Mouse (Mus musculus): ENCODE data around the gene Defa33. TPM values are rescaled to one million over a fixed set of nuclear protein-coding genes. Genes with fewer than 3 reads are reported as not detected.

Defa33 gene
- not detected in 2 replicates for polyA plus RNA-seq (2012)

DNA sequence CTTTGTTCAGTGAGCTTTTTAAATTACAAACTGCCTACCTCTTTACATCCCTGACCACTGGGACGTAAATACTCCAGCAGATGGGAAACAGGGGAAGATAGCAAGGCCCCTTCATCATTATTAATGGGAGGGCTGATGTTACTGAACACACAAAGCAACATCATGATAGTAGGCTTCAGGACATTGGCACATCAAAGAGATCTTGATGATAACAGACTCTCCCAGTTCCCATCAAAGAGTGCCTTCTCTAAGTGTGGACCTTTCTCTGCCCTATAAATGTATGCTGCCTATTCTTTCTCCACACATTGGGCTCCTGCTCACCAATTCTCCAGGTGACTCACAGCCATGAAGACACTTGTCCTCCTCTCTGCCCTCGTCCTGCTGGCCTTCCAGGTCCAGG, at the start of gene Defa33:
Gene Defa33, plus strand, starts transcription at position 301 of the 400 bp plus-strand sequence.

GRCm38 (mm10) chr8:21378215-21378614, 13.4 kb upstream of the Defa33 start, which contains the start of gene Defa2:
Gene Defa2 (plus strand): TSS chr8:21378515.

DNA sequence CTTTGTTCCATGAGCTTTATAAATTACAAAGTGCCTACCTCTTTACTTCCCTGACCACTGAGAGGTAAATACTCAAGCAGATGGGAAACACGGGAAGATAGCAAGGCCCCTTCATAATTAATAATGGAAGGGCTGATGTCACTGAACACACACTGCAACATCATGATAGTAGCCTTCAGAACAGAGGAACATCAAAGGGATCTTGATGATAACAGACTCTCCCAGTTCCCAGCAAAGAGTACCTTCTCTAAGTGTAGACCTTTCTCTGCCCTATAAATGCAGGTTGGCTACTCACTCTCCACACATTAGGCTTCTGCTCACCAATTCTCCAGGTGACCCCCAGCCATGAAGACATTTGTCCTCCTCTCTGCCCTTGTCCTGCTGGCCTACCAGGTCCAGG, 35.5 kb downstream of the Defa33 start, which contains the start of gene Defa36:
Gene Defa36, plus strand, starts transcription at position 301 of the 400 bp plus-strand sequence.

Other genes with a start within 250 kb of the Defa33 start
- gene Defa22, start 229.5 kb upstream of the Defa33 start, polyA plus RNA-seq (2012) = not detected in 2 replicates
- gene Defa31, start 200.2 kb upstream of the Defa33 start, polyA plus RNA-seq (2012) = not detected in 2 replicates
- not detected in 2 replicates for gene Gm15293, start 190.2 kb upstream of the Defa33 start, polyA plus RNA-seq (2012)
- gene Gm15292, start 142.1 kb upstream of the Defa33 start, polyA plus RNA-seq (2012) = not detected in 2 replicates
- not detected in 2 replicates for gene Defa27, start 76.3 kb upstream of the Defa33 start, polyA plus RNA-seq (2012)
- not detected in 2 replicates for gene Defa29, start 64.8 kb upstream of the Defa33 start, polyA plus RNA-seq (2012)
- not detected in 2 replicates for gene Defa2, start 13.3 kb upstream of the Defa33 start, polyA plus RNA-seq (2012)
- not detected in 2 replicates for gene Defa36, start 35.6 kb downstream of the Defa33 start, polyA plus RNA-seq (2012)
- gene Gm7849, start 64.7 kb downstream of the Defa33 start, polyA plus RNA-seq (2012) = not detected in 2 replicates
- gene Defa20, start 117.4 kb downstream of the Defa33 start, polyA plus RNA-seq (2012) = not detected in 2 replicates
- not detected in 2 replicates for gene Defa32, start 137.2 kb downstream of the Defa33 start, polyA plus RNA-seq (2012)
- not detected in 2 replicates for gene Defa37, start 173.6 kb downstream of the Defa33 start, polyA plus RNA-seq (2012)
- not detected in 2 replicates for gene Defa28, start 191.2 kb downstream of the Defa33 start, polyA plus RNA-seq (2012)
- not detected in 2 replicates for gene Gm7861, start 202.7 kb downstream of the Defa33 start, polyA plus RNA-seq (2012)
- not detected in 2 replicates for gene Defa26, start 226.4 kb downstream of the Defa33 start, polyA plus RNA-seq (2012)